Mouse (Mus musculus) spleen, adult 2 months (tissue): Measurements from ENCODE around the gene Pstpip1. TPM values are rescaled to one million over a fixed set of nuclear protein-coding genes. Genes with fewer than 3 reads are reported as not detected.

Experiments
- DNase-seq, 2 experiments: peaks; one replicate each; pipeline versions ENCODE4 v3.0.0 to v3.0.0-alpha.2; 2012 to 2021; ENCODE audit warnings: low spot score in 2 of 2, low read depth in 1 of 2
- H3K27ac ChIP-seq: fragments of 200-500 bp; 2 replicates; pipeline ENCODE4 v1.5.1; 2012; ENCODE audit warnings: low read length, inconsistent platforms; ENCODE audit not compliant: insufficient read depth
- H3K27me3 ChIP-seq: fragments of 200-500 bp; 2 replicates; pipeline ENCODE4 v1.6.1; 2012; ENCODE audit warnings: mild to moderate bottlenecking, moderate library complexity, low read length, inconsistent platforms; ENCODE audit not compliant: control insufficient read depth, insufficient read depth
- H3K36me3 ChIP-seq: fragments of 200-500 bp; 2 replicates; pipeline ENCODE4 v1.6.1; 2012; ENCODE audit warnings: mild to moderate bottlenecking, low read length, inconsistent platforms; ENCODE audit not compliant: control insufficient read depth, insufficient read depth
- H3K4me1 ChIP-seq: fragments of 200-500 bp; 2 replicates; pipeline ENCODE4 v1.6.1; 2011; ENCODE audit warnings: inconsistent platforms; ENCODE audit not compliant: control insufficient read depth, insufficient read depth, insufficient read length
- H3K4me3 ChIP-seq: fragments of 200-500 bp; 2 replicates; pipeline ENCODE4 v1.5.1; 2011; ENCODE audit warnings: mild to moderate bottlenecking, inconsistent platforms; ENCODE audit not compliant: insufficient read depth, insufficient read length; ENCODE audit errors: extremely low read depth
- CTCF ChIP-seq: fragments of 200-500 bp; IDR thresholded peaks from 2 replicates; pipeline ENCODE4 v1.5.1; 2011; ENCODE audit warnings: mild to moderate bottlenecking, inconsistent platforms; ENCODE audit not compliant: insufficient read depth, insufficient read length, insufficient replicate concordance; ENCODE audit errors: extremely low read depth
- POLR2A ChIP-seq: fragments of 200-500 bp; IDR thresholded peaks from 2 replicates; pipeline ENCODE4 v1.6.1; 2011; ENCODE audit warnings: low read depth, low read length, inconsistent platforms
- WGBS: fragments of 180-500 bp; shearing (Covaris S2); methylation state at CpG from one replicate; pipeline ENCODE4 v1.1.7; 2018; 5-methylcytosine and 5-hydroxymethylcytosine counted together
- polyA plus RNA-seq: library from polyadenylated mRNA; depleted of rRNA; stranded (reverse); fragments of >200 nt; gene quantifications from 2 replicates; pipeline ENCODE4 v1.2.3, GENCODE M21; 2012

Gene Pstpip1
- polyA plus RNA-seq, 1 experiment = 51.8 TPM

- WGBS = 87% methylated on average over 5 of the region's 5 CpGs
- TF ChIP-seq CTCF = no peak
- TF ChIP-seq POLR2A = no peak
These were observed 3.2 kb upstream of the Pstpip1 start for GRCm38 (mm10) chr9:56086524-56086923.

GRCm38 (mm10) chr9:56090546-56091225 is 924 bp downstream of the Pstpip1 start:
- 17% methylated on average over 5 of the region's 5 CpGs for WGBS
- H3K27me3 ChIP-seq = no peaks in the 10 kb centered on the region
- H3K4me3 ChIP-seq = peak overlapping the region; percentile 70
- peak in 1 of 2 experiments; percentile 34 for DNase-seq
- TF ChIP-seq POLR2A (no peak), CTCF (no peak)
- peak overlapping the region; percentile 93 for H3K27ac ChIP-seq
- peaks cover 14% of the 10 kb centered on the region; the same call in 1 of the 2 replicates for H3K4me1 ChIP-seq
- H3K36me3 ChIP-seq = no peaks in the 10 kb centered on the region

More at GRCm38 (mm10) chr9:56086524-56086923, 3.2 kb upstream of the Pstpip1 start:
- H3K4me1 ChIP-seq = peaks cover 7% of the 10 kb centered on the region; the same call in 1 of the 2 replicates
- no peaks in the 10 kb centered on the region for H3K36me3 ChIP-seq
- no peak for DNase-seq
- no peak overlapping the region for H3K27ac ChIP-seq
- H3K4me3 ChIP-seq = no peak overlapping the region
- no peaks in the 10 kb centered on the region for H3K27me3 ChIP-seq

- peaks cover 15% of the 10 kb centered on the region; the same call in 1 of the 2 replicates for H3K4me1 ChIP-seq
- H3K27ac ChIP-seq = peak overlapping the region; percentile 71; the same call in 1 of the 2 replicates
- peaks cover 1% of the 10 kb centered on the region; the same call in 1 of the 2 replicates for H3K36me3 ChIP-seq
- no peak overlapping the region; the same call in 1 of the 2 replicates for H3K4me3 ChIP-seq
- WGBS = 29% methylated on average over 2 of the region's 2 CpGs
- TF ChIP-seq POLR2A (no peak), CTCF (peak; percentile 11; the same call in 1 of the 2 replicates)
- no peak for DNase-seq
- H3K27me3 ChIP-seq = no peaks in the 10 kb centered on the region
These were observed 2.3 kb downstream of the Pstpip1 start for GRCm38 (mm10) chr9:56092102-56092501.

- H3K27me3 ChIP-seq = no peaks in the 10 kb centered on the region
- no peak for DNase-seq
- H3K27ac ChIP-seq = peak overlapping the region; percentile 44
- peaks cover 15% of the 10 kb centered on the region; the same call in 1 of the 2 replicates for H3K4me1 ChIP-seq
- no peak for TF ChIP-seq POLR2A
- TF ChIP-seq CTCF = no peak
- peaks cover 1% of the 10 kb centered on the region; the same call in 1 of the 2 replicates for H3K36me3 ChIP-seq
- no peak overlapping the region for H3K4me3 ChIP-seq
- 24% methylated on average over 4 of the region's 4 CpGs for WGBS
These were observed 8.0 kb downstream of the Pstpip1 start for GRCm38 (mm10) chr9:56097584-56098298.

- Histone ChIP-seq H3K4me1 (peaks cover 34% of the 10 kb centered on the region), H3K4me3 (no peak overlapping the region), H3K27me3 (no peaks in the 10 kb centered on the region), H3K27ac (peak overlapping the region; percentile 40), H3K36me3 (peaks cover 1% of the 10 kb centered on the region; the same call in 1 of the 2 replicates)
- 30% methylated on average over 7 of the region's 7 CpGs for WGBS
- peak in 1 of 2 experiments; percentile 44 for DNase-seq
- TF ChIP-seq CTCF (no peak), POLR2A (no peak)
These were observed 10.3 kb downstream of the Pstpip1 start for GRCm38 (mm10) chr9:56100041-56100522.

- WGBS = 19% methylated on average over 4 of the region's 4 CpGs
- TF ChIP-seq CTCF (no peak), POLR2A (no peak)
- Histone ChIP-seq H3K27me3 (no peaks in the 10 kb centered on the region), H3K27ac (no peak overlapping the region), H3K36me3 (peaks cover 1% of the 10 kb centered on the region; the same call in 1 of the 2 replicates), H3K4me3 (no peak overlapping the region), H3K4me1 (peaks cover 37% of the 10 kb centered on the region)
- no peak for DNase-seq
These were observed 11.3 kb downstream of the Pstpip1 start for GRCm38 (mm10) chr9:56101022-56101421.
